Mouse (Mus musculus) embryonic facial prominence, embryonic 13.5 days (tissue): ENCODE data around the gene Gabrd. TPM values are rescaled to one million over a fixed set of nuclear protein-coding genes. Genes with fewer than 3 reads are reported as not detected.

Source experiments
- polyA plus RNA-seq: library from polyadenylated mRNA; unstranded; fragments of >200 nt; fragmentation: Nextera tagmentation; extraction: Ambion mirVana; gene quantifications from 2 replicates; pipeline ENCODE4 v1.2.1, GENCODE M21; 2015

The Gabrd gene
- polyA plus RNA-seq, 1 experiment from 2014 or later: not detected

Other genes starting within 250 kb of the Gabrd start
- 21.5 and 24.9 TPM in 2 replicates for gene Ski, start 175.5 kb downstream of the Gabrd start, polyA plus RNA-seq
- gene Faap20, start 148.3 kb downstream of the Gabrd start, polyA plus RNA-seq: 77.4 and 80.0 TPM in 2 replicates
- 10.9 and 12.4 TPM in 2 replicates for gene Prkcz, start 36.8 kb downstream of the Gabrd start, polyA plus RNA-seq
- gene Cfap74, start 11.1 kb upstream of the Gabrd start, polyA plus RNA-seq: 3.8 and 4.7 TPM in 2 replicates
- 0.31 and 0.40 TPM in 2 replicates for gene Tmem52, start 71.0 kb upstream of the Gabrd start, polyA plus RNA-seq
- gene Gnb1, start 93.2 kb upstream of the Gabrd start, polyA plus RNA-seq: 501 and 523 TPM in 2 replicates
- gene Nadk, start 164.3 kb upstream of the Gabrd start, polyA plus RNA-seq: 86.8 and 92.8 TPM in 2 replicates
- 10.5 and 11.1 TPM in 2 replicates for gene Slc35e2, start 203.3 kb upstream of the Gabrd start, polyA plus RNA-seq
- 73.9 and 76.4 TPM in 2 replicates for gene Cdk11b, start 226.7 kb upstream of the Gabrd start, polyA plus RNA-seq
- gene Gm10563, start 247.3 kb upstream of the Gabrd start, polyA plus RNA-seq: not detected in 2 replicates